Mouse (Mus musculus): ENCODE data around the gene Map3k1. TPM values are rescaled to one million over a fixed set of nuclear protein-coding genes. Genes with fewer than 3 reads are reported as not detected.

Gene Map3k1
- polyA plus RNA-seq, 1 experiment from 2014 or later, result 12.5 TPM

- H3K27ac ChIP-seq (replicated peaks), result no peak overlapping the region
- peaks cover 96% of the 10 kb centered on the region for H3K4me1 ChIP-seq
- no peak for ATAC-seq (ENCODE audit: extremely low read depth, insufficient number of reproducible peaks, low FRiP score, low TSS enrichment)
- no peak overlapping the region for H3K4me2 ChIP-seq
- no peaks in the 10 kb centered on the region for H3K9me3 ChIP-seq
- H3K27me3 ChIP-seq (replicated peaks), result no peaks in the 10 kb centered on the region
- H3K9ac ChIP-seq, result no peak overlapping the region
- H3K4me3 ChIP-seq, result no peak overlapping the region
- H3K36me3 ChIP-seq, result no peaks in the 10 kb centered on the region
- WGBS, result 78% methylated on average over 2 of the region's 2 CpGs
Measured at GRCm38 (mm10) chr13:111802271-111802665, 6.5 kb downstream of the Map3k1 start.

- Histone ChIP-seq H3K36me3 (no peaks in the 10 kb centered on the region), H3K4me3 (no peak overlapping the region), H3K4me1 (peaks cover 96% of the 10 kb centered on the region), H3K9me3 (no peaks in the 10 kb centered on the region), H3K27ac (replicated peaks) (no peak overlapping the region), H3K27me3 (replicated peaks) (no peaks in the 10 kb centered on the region), H3K9ac (no peak overlapping the region), H3K4me2 (no peak overlapping the region)
- WGBS, result 76% methylated on average over 10 of the region's 10 CpGs
- ATAC-seq (ENCODE audit: extremely low read depth, insufficient number of reproducible peaks, low FRiP score, low TSS enrichment), result no peak
Measured at GRCm38 (mm10) chr13:111801662-111802270, 7.0 kb downstream of the Map3k1 start.

GRCm38 (mm10) chr13:111800866-111801265 is 7.9 kb downstream of the Map3k1 start:
- Histone ChIP-seq H3K27ac (replicated peaks) (no peak overlapping the region), H3K9ac (peak overlapping the region; percentile 11; the same call in 1 of the 2 replicates), H3K4me3 (no peak overlapping the region), H3K36me3 (no peaks in the 10 kb centered on the region), H3K4me1 (peaks cover 97% of the 10 kb centered on the region), H3K27me3 (replicated peaks) (no peaks in the 10 kb centered on the region), H3K9me3 (no peaks in the 10 kb centered on the region), H3K4me2 (no peak overlapping the region)
- WGBS, result 58% methylated on average over 4 of the region's 4 CpGs
- ATAC-seq (ENCODE audit: extremely low read depth, insufficient number of reproducible peaks, low FRiP score, low TSS enrichment), result no peak

GRCm38 (mm10) chr13:111798044-111798443 is 10.7 kb downstream of the Map3k1 start:
- Histone ChIP-seq H3K9me3 (no peaks in the 10 kb centered on the region), H3K27ac (replicated peaks) (peak overlapping the region; percentile 85), H3K36me3 (0 out of 2 replicates have a peak, but pooled peaks cover 5% of the 10 kb centered on the region), H3K4me1 (peaks cover 77% of the 10 kb centered on the region), H3K4me2 (peak overlapping the region; percentile 57), H3K4me3 (no peak overlapping the region), H3K9ac (peak overlapping the region; percentile 59), H3K27me3 (replicated peaks) (no peaks in the 10 kb centered on the region)
- 43% methylated on average over 12 of the region's 12 CpGs for WGBS
- peak; percentile 23; the same call in 1 of the 2 replicates for ATAC-seq (ENCODE audit: extremely low read depth, insufficient number of reproducible peaks, low FRiP score, low TSS enrichment)

- 11% methylated on average over 8 of the region's 8 CpGs for WGBS
- H3K4me1 ChIP-seq, result peaks cover 77% of the 10 kb centered on the region
- 0 out of 2 replicates have a peak, but pooled peaks cover 5% of the 10 kb centered on the region for H3K36me3 ChIP-seq
- no peaks in the 10 kb centered on the region for H3K9me3 ChIP-seq
- peak overlapping the region; percentile 15; the same call in 1 of the 2 replicates for H3K4me3 ChIP-seq
- H3K27me3 ChIP-seq (replicated peaks), result no peaks in the 10 kb centered on the region
- peak overlapping the region; percentile 57 for H3K4me2 ChIP-seq
- 0 out of 2 replicates have a peak, but pooled peaks have one; percentile 71 for ATAC-seq (ENCODE audit: extremely low read depth, insufficient number of reproducible peaks, low FRiP score, low TSS enrichment)
- H3K9ac ChIP-seq, result peak overlapping the region; percentile 59
- peak overlapping the region; percentile 85 for H3K27ac ChIP-seq (replicated peaks)
Measured at GRCm38 (mm10) chr13:111797021-111797420, 11.8 kb downstream of the Map3k1 start.

GRCm38 (mm10) chr13:111796191-111796920 is 12.4 kb downstream of the Map3k1 start:
- H3K27me3 ChIP-seq (replicated peaks), result no peaks in the 10 kb centered on the region
- H3K4me1 ChIP-seq, result peaks cover 77% of the 10 kb centered on the region
- H3K4me3 ChIP-seq, result no peak overlapping the region
- H3K9ac ChIP-seq, result peak overlapping the region; percentile 50
- WGBS, result 37% methylated on average over 11 of the region's 11 CpGs
- ATAC-seq (ENCODE audit: extremely low read depth, insufficient number of reproducible peaks, low FRiP score, low TSS enrichment), result peak; percentile 30; the same call in 1 of the 2 replicates
- H3K9me3 ChIP-seq, result no peaks in the 10 kb centered on the region
- 0 out of 2 replicates have a peak, but pooled peaks cover 5% of the 10 kb centered on the region for H3K36me3 ChIP-seq
- H3K4me2 ChIP-seq, result peak overlapping the region; percentile 57
- peak overlapping the region; percentile 85 for H3K27ac ChIP-seq (replicated peaks)

GRCm38 (mm10) chr13:111792975-111793287 is 15.9 kb downstream of the Map3k1 start:
- no peak for ATAC-seq (ENCODE audit: extremely low read depth, insufficient number of reproducible peaks, low FRiP score, low TSS enrichment)
- H3K9me3 ChIP-seq, result no peaks in the 10 kb centered on the region
- H3K4me1 ChIP-seq, result peaks cover 79% of the 10 kb centered on the region
- H3K27ac ChIP-seq (replicated peaks), result no peak overlapping the region
- H3K9ac ChIP-seq, result no peak overlapping the region
- no peak overlapping the region for H3K4me3 ChIP-seq
- 83% methylated on average over 14 of the region's 14 CpGs for WGBS
- no peaks in the 10 kb centered on the region for H3K27me3 ChIP-seq (replicated peaks)
- 0 out of 2 replicates have a peak, but pooled peaks cover 5% of the 10 kb centered on the region for H3K36me3 ChIP-seq
- H3K4me2 ChIP-seq, result no peak overlapping the region

GRCm38 (mm10) chr13:111792130-111792974 is 16.4 kb downstream of the Map3k1 start:
- 0 out of 2 replicates have a peak, but pooled peaks cover 5% of the 10 kb centered on the region for H3K36me3 ChIP-seq
- H3K27me3 ChIP-seq (replicated peaks), result no peaks in the 10 kb centered on the region
- WGBS, result 62% methylated on average over 16 of the region's 16 CpGs
- H3K9ac ChIP-seq, result no peak overlapping the region
- H3K4me3 ChIP-seq, result no peak overlapping the region
- peaks cover 76% of the 10 kb centered on the region for H3K4me1 ChIP-seq
- no peak overlapping the region for H3K4me2 ChIP-seq
- no peak overlapping the region for H3K27ac ChIP-seq (replicated peaks)
- H3K9me3 ChIP-seq, result no peaks in the 10 kb centered on the region
- ATAC-seq (ENCODE audit: extremely low read depth, insufficient number of reproducible peaks, low FRiP score, low TSS enrichment), result no peak

GRCm38 (mm10) chr13:111791596-111791995 is 17.2 kb downstream of the Map3k1 start:
- H3K27me3 ChIP-seq (replicated peaks), result no peaks in the 10 kb centered on the region
- ATAC-seq (ENCODE audit: extremely low read depth, insufficient number of reproducible peaks, low FRiP score, low TSS enrichment), result no peak
- H3K9ac ChIP-seq, result no peak overlapping the region
- H3K9me3 ChIP-seq, result no peaks in the 10 kb centered on the region
- no peak overlapping the region for H3K4me2 ChIP-seq
- WGBS, result 91% methylated on average over 11 of the region's 11 CpGs
- H3K4me1 ChIP-seq, result peaks cover 68% of the 10 kb centered on the region
- H3K27ac ChIP-seq (replicated peaks), result no peak overlapping the region
- no peak overlapping the region for H3K4me3 ChIP-seq
- 0 out of 2 replicates have a peak, but pooled peaks cover 5% of the 10 kb centered on the region for H3K36me3 ChIP-seq

- no peak for ATAC-seq (ENCODE audit: extremely low read depth, insufficient number of reproducible peaks, low FRiP score, low TSS enrichment)
- Histone ChIP-seq H3K9me3 (no peaks in the 10 kb centered on the region), H3K27ac (replicated peaks) (peak overlapping the region; percentile 55), H3K4me3 (no peak overlapping the region), H3K4me1 (peaks cover 58% of the 10 kb centered on the region), H3K9ac (peak overlapping the region; percentile 61), H3K27me3 (replicated peaks) (no peaks in the 10 kb centered on the region), H3K36me3 (0 out of 2 replicates have a peak, but pooled peaks cover 1% of the 10 kb centered on the region), H3K4me2 (peak overlapping the region; percentile 60)
- 44% methylated on average over 9 of the region's 9 CpGs for WGBS
Measured at GRCm38 (mm10) chr13:111789420-111790065, 19.2 kb downstream of the Map3k1 start.
